Comparison of ENCODE assay signal across 8 mouse cellular contexts in the genomic region with DNA sequence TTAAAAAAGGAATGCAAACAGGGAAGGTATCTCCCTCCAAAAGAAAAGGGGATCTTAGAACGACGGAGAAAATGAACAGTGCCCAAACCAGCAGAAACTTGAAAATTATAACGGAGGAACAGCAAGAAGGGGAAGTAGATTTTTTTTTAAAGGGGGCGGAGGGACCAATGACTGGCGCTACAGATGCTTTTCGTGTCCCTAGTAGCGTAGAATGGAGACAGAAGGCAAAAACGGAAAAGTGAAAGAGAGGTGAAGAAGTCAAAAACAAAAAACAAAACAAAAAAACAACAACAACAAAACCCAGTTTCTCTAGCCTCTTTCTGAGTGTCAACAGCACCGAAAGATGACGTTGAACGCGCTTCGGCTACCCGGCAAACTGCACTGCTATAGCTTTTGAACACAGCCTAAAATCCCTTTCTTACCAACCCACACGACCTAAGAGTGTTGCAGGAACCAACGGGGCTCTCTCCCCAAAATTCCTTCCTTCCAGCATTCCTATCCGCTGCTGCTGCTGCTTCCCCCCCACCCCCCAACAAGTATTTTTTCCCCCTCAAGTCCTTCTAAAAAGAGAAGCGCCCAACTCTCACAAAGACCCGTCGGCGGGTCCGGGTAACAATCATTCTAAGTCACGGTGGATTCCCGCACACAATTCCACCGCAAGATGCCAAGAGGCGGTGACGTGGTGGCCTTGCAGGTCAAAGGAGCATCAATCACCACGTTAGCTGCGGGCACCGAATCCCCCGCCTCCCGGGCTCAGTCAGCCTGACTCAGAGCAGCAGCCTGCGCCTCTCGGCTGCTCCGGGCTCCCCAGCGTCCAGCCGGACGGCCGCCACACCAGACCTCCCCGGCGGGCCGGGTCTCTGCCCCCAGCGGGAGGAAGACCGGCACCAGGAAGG. TPM values are rescaled to one million over a fixed set of nuclear protein-coding genes. Genes with fewer than 3 reads are reported as not detected.
DNase-seq lines count a peak whose midpoint lies in the region; ATAC-seq and TF ChIP-seq lines count a peak whose summit lies in the region.

No protein-coding gene starts in this region.

- peak overlapping the region; percentile 97 for H3K4me2 ChIP-seq in heart, embryonic 12.5 days
- peak overlapping the region; percentile 83 for H3K4me2 ChIP-seq in heart, postnatal 0 days (ENCODE audit: low read depth, low read length)
- peak overlapping the region; percentile 76 for H3K4me2 ChIP-seq in limb, embryonic 11.5 days (ENCODE audit: low read depth, severe bottlenecking)
- H3K4me2 ChIP-seq in midbrain, embryonic 12.5 days (replicated peaks): peak overlapping the region; percentile 83
- peak overlapping the region; percentile 77 for H3K4me2 ChIP-seq in stomach, embryonic 15.5 days

- peak overlapping the region; percentile 98 for H3K9ac ChIP-seq in heart, embryonic 12.5 days
- peak overlapping the region; percentile 97 for H3K9ac ChIP-seq in heart, postnatal 0 days (replicated peaks; ENCODE audit: low read depth, low read length)
- peak overlapping the region; percentile 95 for H3K9ac ChIP-seq in limb, embryonic 11.5 days (ENCODE audit: low read length)
- H3K9ac ChIP-seq in midbrain, embryonic 12.5 days (replicated peaks): peak overlapping the region; percentile 98
- H3K9ac ChIP-seq in stomach, embryonic 15.5 days: peak overlapping the region; percentile 100

- intact Hi-C loops in heart, postnatal 25 days (cut with DNase I): no loop called here

- DNase-seq in heart, postnatal 25 days (ENCODE audit: low spot score): no peak
- peak; percentile 89 to 94 for DNase-seq in adrenal gland, adult (ENCODE audit: inconsistent age in 2 of 2, low spot score in 1 of 2)
- DNase-seq in embryonic facial prominence, embryonic 10.5 days (ENCODE audit: low spot score): peak; percentile 69
- peak; percentile 60 for DNase-seq in heart, postnatal 0 days (ENCODE audit: low spot score)
- DNase-seq in limb, embryonic 11.5 days (ENCODE audit: low spot score): peak; percentile 64

- TF ChIP-seq CTCF in heart, postnatal 0 days (IDR thresholded peaks at IDR 0.05; ENCODE audit: low read depth): no peak

- under 1% methylated on average over 44 of the region's 44 CpGs for WGBS in heart, embryonic 12.5 days
- under 1% methylated on average over 44 of the region's 44 CpGs for WGBS in embryonic facial prominence, embryonic 10.5 days
- WGBS in heart, postnatal 0 days: under 1% methylated on average over 44 of the region's 44 CpGs
- under 1% methylated on average over 44 of the region's 44 CpGs for WGBS in limb, embryonic 11.5 days
- WGBS in midbrain, embryonic 12.5 days: under 1% methylated on average over 43 of the region's 44 CpGs
- WGBS in stomach, embryonic 15.5 days: under 1% methylated on average over 43 of the region's 44 CpGs

- no peaks in the 10 kb centered on the region for H3K9me3 ChIP-seq in heart, embryonic 12.5 days (replicated peaks)
- H3K9me3 ChIP-seq in embryonic facial prominence, embryonic 10.5 days: no peaks in the 10 kb centered on the region
- H3K9me3 ChIP-seq in heart, postnatal 0 days (replicated peaks; ENCODE audit: control insufficient read depth, low read length): no peaks in the 10 kb centered on the region
- no peaks in the 10 kb centered on the region for H3K9me3 ChIP-seq in limb, embryonic 11.5 days (ENCODE audit: control insufficient read depth, low read length)
- no peaks in the 10 kb centered on the region for H3K9me3 ChIP-seq in midbrain, embryonic 12.5 days
- no peaks in the 10 kb centered on the region for H3K9me3 ChIP-seq in stomach, embryonic 15.5 days

- no peaks in the 10 kb centered on the region for H3K36me3 ChIP-seq in heart, embryonic 12.5 days
- H3K36me3 ChIP-seq in embryonic facial prominence, embryonic 10.5 days (replicated peaks): no peaks in the 10 kb centered on the region
- H3K36me3 ChIP-seq in heart, postnatal 0 days (replicated peaks; ENCODE audit: control insufficient read depth, insufficient read depth, low read length): no peaks in the 10 kb centered on the region
- H3K36me3 ChIP-seq in limb, embryonic 11.5 days (ENCODE audit: control insufficient read depth, insufficient read depth, low read length): no peaks in the 10 kb centered on the region
- no peaks in the 10 kb centered on the region for H3K36me3 ChIP-seq in midbrain, embryonic 12.5 days
- H3K36me3 ChIP-seq in stomach, embryonic 15.5 days: no peaks in the 10 kb centered on the region

- peak overlapping the region; percentile 94 for H3K27ac ChIP-seq in heart, embryonic 12.5 days (ENCODE audit: poor library complexity, severe bottlenecking)
- H3K27ac ChIP-seq in embryonic facial prominence, embryonic 10.5 days (replicated peaks): peak overlapping the region; percentile 94
- peak overlapping the region; percentile 98 for H3K27ac ChIP-seq in heart, postnatal 0 days (ENCODE audit: low read depth)
- H3K27ac ChIP-seq in limb, embryonic 11.5 days (replicated peaks; ENCODE audit: low read depth, low read length): peak overlapping the region; percentile 77
- peak overlapping the region; percentile 96 for H3K27ac ChIP-seq in midbrain, embryonic 12.5 days (replicated peaks)
- H3K27ac ChIP-seq in stomach, embryonic 15.5 days: peak overlapping the region; percentile 94

- peak; percentile 33 for ATAC-seq in heart, embryonic 12.5 days (ENCODE audit: insufficient number of reproducible peaks, low FRiP score)
- peak; percentile 37 for ATAC-seq in heart, postnatal 0 days (ENCODE audit: insufficient read depth, low read depth)
- peak; percentile 11; the same call in 1 of the 2 replicates for ATAC-seq in limb, embryonic 11.5 days (ENCODE audit: insufficient number of reproducible peaks, low FRiP score, low TSS enrichment, low read depth)
- ATAC-seq in midbrain, embryonic 12.5 days (ENCODE audit: low FRiP score, low read depth): peak; percentile 64
- ATAC-seq in stomach, embryonic 15.5 days (ENCODE audit: insufficient read depth, low FRiP score, low read depth): peak; percentile 29; the same call in 1 of the 2 replicates

- TF ChIP-seq EP300 in heart, postnatal 0 days (IDR thresholded peaks at IDR 0.05; ENCODE audit: low read depth): no peak

- H3K4me3 ChIP-seq in heart, embryonic 12.5 days: peak overlapping the region; percentile 95
- peak overlapping the region; percentile 88 for H3K4me3 ChIP-seq in embryonic facial prominence, embryonic 10.5 days
- H3K4me3 ChIP-seq in heart, postnatal 0 days (ENCODE audit: low read depth, low read length): peak overlapping the region; percentile 99
- H3K4me3 ChIP-seq in limb, embryonic 11.5 days (ENCODE audit: low read depth, low read length): peak overlapping the region; percentile 97
- peak overlapping the region; percentile 97 for H3K4me3 ChIP-seq in midbrain, embryonic 12.5 days
- peak overlapping the region; percentile 99 for H3K4me3 ChIP-seq in stomach, embryonic 15.5 days (replicated peaks)

- H3K27me3 ChIP-seq in heart, embryonic 12.5 days (replicated peaks): no peaks in the 10 kb centered on the region
- no peaks in the 10 kb centered on the region for H3K27me3 ChIP-seq in embryonic facial prominence, embryonic 10.5 days (replicated peaks; ENCODE audit: low read depth, poor library complexity, severe bottlenecking)
- H3K27me3 ChIP-seq in heart, postnatal 0 days (ENCODE audit: control insufficient read depth, insufficient read depth, low read length): no peaks in the 10 kb centered on the region
- no peaks in the 10 kb centered on the region for H3K27me3 ChIP-seq in limb, embryonic 11.5 days (ENCODE audit: control insufficient read depth, insufficient read depth, low read length)
- H3K27me3 ChIP-seq in midbrain, embryonic 12.5 days: no peaks in the 10 kb centered on the region
- H3K27me3 ChIP-seq in stomach, embryonic 15.5 days (replicated peaks): no peaks in the 10 kb centered on the region

- peaks cover 32% of the 10 kb centered on the region for H3K4me1 ChIP-seq in heart, embryonic 12.5 days (replicated peaks)
- H3K4me1 ChIP-seq in embryonic facial prominence, embryonic 10.5 days: peaks cover 28% of the 10 kb centered on the region
- peaks cover 11% of the 10 kb centered on the region for H3K4me1 ChIP-seq in heart, postnatal 0 days (ENCODE audit: control insufficient read depth, insufficient read depth)
- H3K4me1 ChIP-seq in limb, embryonic 11.5 days (ENCODE audit: control insufficient read depth, insufficient read depth, low read length): peaks cover 10% of the 10 kb centered on the region
- peaks cover 26% of the 10 kb centered on the region for H3K4me1 ChIP-seq in midbrain, embryonic 12.5 days
- H3K4me1 ChIP-seq in stomach, embryonic 15.5 days: peaks cover 25% of the 10 kb centered on the region

RNA-seq across cellular contexts. Expression of gene Grb2, which starts 0.8 kb away (rescaled TPM):
- 95.9 and 113 TPM in 2 replicates for polyA plus RNA-seq in heart, embryonic 12.5 days (2016; fragmentation: Nextera tagmentation; extraction: Ambion mirVana)
- 100 to 1,000 TPM; 107 to 108 TPM for total RNA-seq in heart, postnatal 25 days (2021)
- 73.5 and 76.0 TPM in 2 replicates for polyA plus RNA-seq in embryonic facial prominence, embryonic 10.5 days (2016; fragmentation: Nextera tagmentation; extraction: Ambion mirVana)
- total RNA-seq in heart, postnatal 0 days (2014; rRNA removed; ENCODE audit: low replicate concordance): 48.6 and 126 TPM in 2 replicates
- polyA plus RNA-seq in heart, postnatal 0 days (2015; fragmentation: Nextera tagmentation; extraction: Ambion mirVana): 96.9 and 116 TPM in 2 replicates
- polyA plus RNA-seq in limb, embryonic 11.5 days (2014; fragmentation: Nextera tagmentation; extraction: Ambion mirVana): 52.5 and 58.3 TPM in 2 replicates
- polyA plus RNA-seq in midbrain, embryonic 12.5 days (2016; fragmentation: Nextera tagmentation; extraction: Ambion mirVana): 137 and 149 TPM in 2 replicates
- polyA plus RNA-seq in stomach, embryonic 15.5 days (2015; fragmentation: Nextera tagmentation; extraction: Ambion mirVana): 83.5 and 85.7 TPM in 2 replicates

RNA-seq across cellular contexts. Expression of gene Tmem94, which starts 57.7 kb away (rescaled TPM):
- polyA plus RNA-seq in heart, embryonic 12.5 days (2016; fragmentation: Nextera tagmentation; extraction: Ambion mirVana): 52.4 and 52.5 TPM in 2 replicates
- 100 to 1,000 TPM; 102 to 110 TPM for total RNA-seq in heart, postnatal 25 days (2021)
- 34.6 and 38.9 TPM in 2 replicates for polyA plus RNA-seq in embryonic facial prominence, embryonic 10.5 days (2016; fragmentation: Nextera tagmentation; extraction: Ambion mirVana)
- total RNA-seq in heart, postnatal 0 days (2014; rRNA removed; ENCODE audit: low replicate concordance): 56.9 and 65.0 TPM in 2 replicates
- polyA plus RNA-seq in heart, postnatal 0 days (2015; fragmentation: Nextera tagmentation; extraction: Ambion mirVana): 32.5 and 34.0 TPM in 2 replicates
- polyA plus RNA-seq in limb, embryonic 11.5 days (2014; fragmentation: Nextera tagmentation; extraction: Ambion mirVana): 15.8 and 17.4 TPM in 2 replicates
- polyA plus RNA-seq in midbrain, embryonic 12.5 days (2016; fragmentation: Nextera tagmentation; extraction: Ambion mirVana): 42.4 and 47.0 TPM in 2 replicates
- polyA plus RNA-seq in stomach, embryonic 15.5 days (2015; fragmentation: Nextera tagmentation; extraction: Ambion mirVana): 19.9 and 20.7 TPM in 2 replicates

Comparison
In these comparisons a context has a peak if more than half of its experiments do, and no peak if none do; other contexts are left out.
1. ATAC-seq: peak in every context shown above with its lines; median percentile 64 in midbrain, embryonic 12.5 days; 37 in heart, postnatal 0 days; 33 in heart, embryonic 12.5 days; 29 in stomach, embryonic 15.5 days; 11 in limb, embryonic 11.5 days.